Mouse (Mus musculus): Measurements from ENCODE around the gene Inafm1. TPM values are rescaled to one million over a fixed set of nuclear protein-coding genes. Genes with fewer than 3 reads are reported as not detected.

Inafm1 gene
- polyA plus RNA-seq, 1 experiment from 2014 or later, result 9.8 TPM

DNA sequence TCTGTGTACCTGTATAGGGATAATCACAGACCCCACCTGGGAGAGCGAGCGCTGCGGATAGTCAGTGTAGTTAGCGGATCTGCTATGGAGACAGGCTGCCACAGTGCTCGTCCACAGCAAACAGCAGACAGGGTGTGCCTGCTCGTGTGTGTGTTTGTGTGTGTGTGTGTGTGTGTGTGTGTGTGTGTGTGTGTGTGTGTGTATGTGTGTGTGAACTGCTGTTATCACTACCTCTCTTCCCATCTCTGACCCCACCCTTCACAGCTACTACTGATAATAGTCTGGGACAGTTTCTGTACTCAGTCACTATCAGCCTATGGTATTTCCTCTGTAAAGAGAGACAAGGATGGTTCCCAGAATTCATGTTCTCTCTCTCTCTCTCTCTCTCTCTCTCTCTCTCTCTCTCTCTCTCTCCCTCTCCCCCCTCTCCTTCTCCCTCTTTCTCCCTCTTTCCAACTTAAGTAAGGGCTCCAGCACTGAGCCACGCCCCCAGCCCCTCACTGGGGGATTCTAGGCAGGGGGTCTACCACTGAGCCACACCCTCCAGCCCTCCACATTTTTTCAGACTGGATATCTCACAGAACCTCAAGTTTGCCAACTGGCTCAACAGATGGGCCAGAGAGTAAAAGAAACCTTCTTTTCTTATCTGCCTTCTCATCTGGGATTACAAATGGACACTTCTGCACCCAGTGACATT, 33.0 kb downstream of the Inafm1 start:
- DNase-seq (ENCODE audit: low spot score, missing footprints) (no peak), ATAC-seq (ENCODE audit: low FRiP score) (no peak)
- Histone ChIP-seq H3K4me2 (no peak overlapping the region), H3K9ac (ENCODE audit: low read length) (no peak overlapping the region), H3K4me3 (ENCODE audit: low read depth, low read length) (no peak overlapping the region), H3K36me3 (ENCODE audit: control insufficient read depth, insufficient read depth, low read length) (no peaks in the 10 kb centered on the region), H3K27ac (ENCODE audit: low read depth, low read length) (no peak overlapping the region), H3K27me3 (ENCODE audit: control insufficient read depth, insufficient read depth, low read length) (no peaks in the 10 kb centered on the region), H3K9me3 (ENCODE audit: control insufficient read depth, low read length) (no peaks in the 10 kb centered on the region), H3K4me1 (ENCODE audit: control insufficient read depth, insufficient read depth, low read length) (no peaks in the 10 kb centered on the region)
- 78% methylated on average over 7 of the region's 7 CpGs for WGBS

DNA sequence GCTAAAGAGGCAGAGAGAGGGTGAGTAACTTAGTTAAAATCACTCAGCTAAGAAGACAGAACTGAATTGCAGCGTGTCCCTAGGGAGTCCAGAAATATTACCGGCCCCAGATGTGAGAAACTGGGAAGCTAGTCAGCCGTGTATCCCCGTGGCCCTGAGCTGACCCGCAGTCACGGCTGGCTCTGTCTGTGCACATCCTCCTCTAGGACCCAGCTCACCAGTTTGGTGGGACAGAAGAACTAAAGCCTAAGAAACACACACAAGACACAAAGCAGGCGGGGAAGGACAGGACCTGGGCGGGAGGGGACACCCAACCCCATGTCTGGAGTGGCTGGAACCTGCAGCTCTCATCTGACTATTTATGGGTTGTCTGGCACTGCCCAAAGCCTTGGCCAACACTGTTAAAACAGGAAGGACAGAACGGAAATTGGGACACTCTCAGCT, 33.8 kb downstream of the Inafm1 start:
- 72% methylated on average over 9 of the region's 9 CpGs for WGBS
- no peaks in the 10 kb centered on the region for H3K36me3 ChIP-seq (ENCODE audit: control insufficient read depth, insufficient read depth, low read length)
- no peaks in the 10 kb centered on the region for H3K27me3 ChIP-seq (ENCODE audit: control insufficient read depth, insufficient read depth, low read length)
- H3K4me2 ChIP-seq, result no peak overlapping the region
- no peaks in the 10 kb centered on the region for H3K4me1 ChIP-seq (ENCODE audit: control insufficient read depth, insufficient read depth, low read length)
- H3K9me3 ChIP-seq (ENCODE audit: control insufficient read depth, low read length), result no peaks in the 10 kb centered on the region
- no peak overlapping the region for H3K9ac ChIP-seq (ENCODE audit: low read length)
- no peak overlapping the region for H3K4me3 ChIP-seq (ENCODE audit: low read depth, low read length)
- no peak for DNase-seq (ENCODE audit: low spot score, missing footprints)
- no peak overlapping the region for H3K27ac ChIP-seq (ENCODE audit: low read depth, low read length)
- no peak for ATAC-seq (ENCODE audit: low FRiP score)

- Histone ChIP-seq H3K36me3 (ENCODE audit: control insufficient read depth, insufficient read depth, low read length) (no peaks in the 10 kb centered on the region), H3K9me3 (ENCODE audit: control insufficient read depth, low read length) (peaks cover 4% of the 10 kb centered on the region; the same call in 1 of the 2 replicates), H3K4me1 (ENCODE audit: control insufficient read depth, insufficient read depth, low read length) (no peaks in the 10 kb centered on the region), H3K27ac (ENCODE audit: low read depth, low read length) (no peak overlapping the region), H3K9ac (ENCODE audit: low read length) (no peak overlapping the region), H3K27me3 (ENCODE audit: control insufficient read depth, insufficient read depth, low read length) (no peaks in the 10 kb centered on the region), H3K4me3 (ENCODE audit: low read depth, low read length) (no peak overlapping the region), H3K4me2 (no peak overlapping the region)
- DNase-seq (ENCODE audit: low spot score, missing footprints) (no peak), ATAC-seq (ENCODE audit: low FRiP score) (no peak)
- 61% methylated on average over 5 of the region's 5 CpGs for WGBS
These were observed 43.5 kb downstream of the Inafm1 start for GRCm38 (mm10) chr7:16229869-16230268.

Other genes starting within 250 kb of the Inafm1 start
- 5.0 and 6.1 TPM in 2 replicates for gene Bicra, start 225.7 kb downstream of the Inafm1 start, polyA plus RNA-seq (2014; fragmentation: Nextera tagmentation; extraction: Ambion mirVana)
- gene Zfp541, start 211.8 kb downstream of the Inafm1 start, polyA plus RNA-seq (2014; fragmentation: Nextera tagmentation; extraction: Ambion mirVana), result not detected in 2 replicates
- 162 and 165 TPM in 2 replicates for gene Napa, start 175.2 kb downstream of the Inafm1 start, polyA plus RNA-seq (2014; fragmentation: Nextera tagmentation; extraction: Ambion mirVana)
- gene Kptn, start 153.7 kb downstream of the Inafm1 start, polyA plus RNA-seq (2014; fragmentation: Nextera tagmentation; extraction: Ambion mirVana), result 16.2 and 18.2 TPM in 2 replicates
- gene Slc8a2, start 143.8 kb downstream of the Inafm1 start, polyA plus RNA-seq (2014; fragmentation: Nextera tagmentation; extraction: Ambion mirVana), result 0.27 and 0.34 TPM in 2 replicates
- gene Meis3, start 98.5 kb downstream of the Inafm1 start, polyA plus RNA-seq (2014; fragmentation: Nextera tagmentation; extraction: Ambion mirVana), result 74.7 and 80.7 TPM in 2 replicates
- gene Dhx34, start 51.6 kb downstream of the Inafm1 start, polyA plus RNA-seq (2014; fragmentation: Nextera tagmentation; extraction: Ambion mirVana), result 9.0 and 10.3 TPM in 2 replicates
- gene C5ar2, start 29.5 kb downstream of the Inafm1 start, polyA plus RNA-seq (2014; fragmentation: Nextera tagmentation; extraction: Ambion mirVana), result 0.12 TPM in 1 of 2 replicates, not detected in the other
- gene C5ar1, start 14.1 kb downstream of the Inafm1 start, polyA plus RNA-seq (2014; fragmentation: Nextera tagmentation; extraction: Ambion mirVana), result 1.3 TPM in 2 replicates
- gene Ccdc9, start 13.2 kb upstream of the Inafm1 start, polyA plus RNA-seq (2014; fragmentation: Nextera tagmentation; extraction: Ambion mirVana), result 17.9 and 20.2 TPM in 2 replicates
- 6.3 and 8.3 TPM in 2 replicates for gene Bbc3, start 34.8 kb upstream of the Inafm1 start, polyA plus RNA-seq (2014; fragmentation: Nextera tagmentation; extraction: Ambion mirVana)
- gene Sae1, start 114.2 kb upstream of the Inafm1 start, polyA plus RNA-seq (2014; fragmentation: Nextera tagmentation; extraction: Ambion mirVana), result 382 and 395 TPM in 2 replicates
- 15.5 and 16.1 TPM in 2 replicates for gene Zc3h4, start 127.3 kb upstream of the Inafm1 start, polyA plus RNA-seq (2014; fragmentation: Nextera tagmentation; extraction: Ambion mirVana)
- gene Tmem160, start 179.2 kb upstream of the Inafm1 start, polyA plus RNA-seq (2014; fragmentation: Nextera tagmentation; extraction: Ambion mirVana), result 40.0 and 49.2 TPM in 2 replicates
- gene Npas1, start 204.1 kb upstream of the Inafm1 start, polyA plus RNA-seq (2014; fragmentation: Nextera tagmentation; extraction: Ambion mirVana), result 0.30 TPM in 2 replicates